Mouse (Mus musculus): Measurements from ENCODE around the gene Xrcc1. TPM values are rescaled to one million over a fixed set of nuclear protein-coding genes. Genes with fewer than 3 reads are reported as not detected.

Gene Xrcc1
- polyA plus RNA-seq, 1 experiment from 2014 or later, result 48.3 TPM

GRCm38 (mm10) chr7:24622967-24623366, 76.9 kb downstream of the Xrcc1 start:
- H3K4me3 ChIP-seq (replicated peaks), result no peak overlapping the region
- no peak overlapping the region for H3K27ac ChIP-seq
- H3K9me3 ChIP-seq (replicated peaks), result 0 out of 2 replicates have a peak, but pooled peaks cover 4% of the 10 kb centered on the region
- no peak for ATAC-seq (ENCODE audit: low read depth)
- 0 out of 2 replicates have a peak, but pooled peaks cover 3% of the 10 kb centered on the region for H3K4me1 ChIP-seq (replicated peaks)
- H3K27me3 ChIP-seq, result no peaks in the 10 kb centered on the region
- DNase-seq, result no peak
- 71% methylated on average over 6 of the region's 6 CpGs for WGBS (ENCODE audit: insufficient replicate concordance)
- H3K36me3 ChIP-seq, result peaks cover 13% of the 10 kb centered on the region
- H3K4me2 ChIP-seq, result no peak overlapping the region
- H3K9ac ChIP-seq, result no peak overlapping the region

Other genes with a start within 250 kb of the Xrcc1 start
- 3.4 and 5.1 TPM in 2 replicates for gene Zfp61, start 245.1 kb upstream of the Xrcc1 start, polyA plus RNA-seq (2015; fragmentation: Nextera tagmentation; extraction: Ambion mirVana)
- 2.5 and 2.6 TPM in 2 replicates for gene Zfp94, start 229.6 kb upstream of the Xrcc1 start, polyA plus RNA-seq (2015; fragmentation: Nextera tagmentation; extraction: Ambion mirVana)
- not detected in 2 replicates for gene Tescl, start 212.4 kb upstream of the Xrcc1 start, polyA plus RNA-seq (2015; fragmentation: Nextera tagmentation; extraction: Ambion mirVana)
- not detected in 2 replicates for gene Lypd5, start 197.1 kb upstream of the Xrcc1 start, polyA plus RNA-seq (2015; fragmentation: Nextera tagmentation; extraction: Ambion mirVana)
- gene Kcnn4, start 176.0 kb upstream of the Xrcc1 start, polyA plus RNA-seq (2015; fragmentation: Nextera tagmentation; extraction: Ambion mirVana), result 126 and 128 TPM in 2 replicates
- 15.2 and 16.5 TPM in 2 replicates for gene Smg9, start 146.7 kb upstream of the Xrcc1 start, polyA plus RNA-seq (2015; fragmentation: Nextera tagmentation; extraction: Ambion mirVana)
- gene Irgc1, start 94.0 kb upstream of the Xrcc1 start, polyA plus RNA-seq (2015; fragmentation: Nextera tagmentation; extraction: Ambion mirVana), result not detected in 2 replicates
- 1.9 and 2.3 TPM in 2 replicates for gene Plaur, start 83.8 kb upstream of the Xrcc1 start, polyA plus RNA-seq (2015; fragmentation: Nextera tagmentation; extraction: Ambion mirVana)
- 0.20 and 0.22 TPM in 2 replicates for gene Cadm4, start 64.3 kb upstream of the Xrcc1 start, polyA plus RNA-seq (2015; fragmentation: Nextera tagmentation; extraction: Ambion mirVana)
- 7.0 and 8.3 TPM in 2 replicates for gene Zfp428, start 39.3 kb upstream of the Xrcc1 start, polyA plus RNA-seq (2015; fragmentation: Nextera tagmentation; extraction: Ambion mirVana)
- gene AC161166.1, start 33.8 kb upstream of the Xrcc1 start, polyA plus RNA-seq (2015; fragmentation: Nextera tagmentation; extraction: Ambion mirVana), result not detected in 2 replicates
- gene Irgq, start 15.6 kb upstream of the Xrcc1 start, polyA plus RNA-seq (2015; fragmentation: Nextera tagmentation; extraction: Ambion mirVana), result 0.99 and 1.4 TPM in 2 replicates
- gene Pinlyp, start 171 bp upstream of the Xrcc1 start, polyA plus RNA-seq (2015; fragmentation: Nextera tagmentation; extraction: Ambion mirVana), result not detected in 2 replicates
- gene Ethe1, start 41.3 kb downstream of the Xrcc1 start, polyA plus RNA-seq (2015; fragmentation: Nextera tagmentation; extraction: Ambion mirVana), result 19.9 and 21.5 TPM in 2 replicates
- 0.31 and 0.34 TPM in 2 replicates for gene Zfp575, start 41.4 kb downstream of the Xrcc1 start, polyA plus RNA-seq (2015; fragmentation: Nextera tagmentation; extraction: Ambion mirVana)
- 0.08 and 0.09 TPM in 2 replicates for gene Phldb3, start 64.5 kb downstream of the Xrcc1 start, polyA plus RNA-seq (2015; fragmentation: Nextera tagmentation; extraction: Ambion mirVana)
- not detected in 2 replicates for gene Lypd3, start 90.3 kb downstream of the Xrcc1 start, polyA plus RNA-seq (2015; fragmentation: Nextera tagmentation; extraction: Ambion mirVana)
- not detected in 2 replicates for gene Tex101, start 130.4 kb downstream of the Xrcc1 start, polyA plus RNA-seq (2015; fragmentation: Nextera tagmentation; extraction: Ambion mirVana)
- not detected in 2 replicates for gene BC049730, start 163.0 kb downstream of the Xrcc1 start, polyA plus RNA-seq (2015; fragmentation: Nextera tagmentation; extraction: Ambion mirVana)
- gene Gm4763, start 180.6 kb downstream of the Xrcc1 start, polyA plus RNA-seq (2015; fragmentation: Nextera tagmentation; extraction: Ambion mirVana), result not detected in 2 replicates
- gene Cd177, start 214.0 kb downstream of the Xrcc1 start, polyA plus RNA-seq (2015; fragmentation: Nextera tagmentation; extraction: Ambion mirVana), result 0.71 and 1.0 TPM in 2 replicates
- 0.32 and 0.59 TPM in 2 replicates for gene Ceacam10, start 230.9 kb downstream of the Xrcc1 start, polyA plus RNA-seq (2015; fragmentation: Nextera tagmentation; extraction: Ambion mirVana)